15 mouse cellular contexts compared by ENCODE assay signal in genomic region chr10:83646351-83646885, GRCm38 (mm10). TPM values are rescaled to one million over a fixed set of nuclear protein-coding genes. Genes with fewer than 3 reads are reported as not detected.
DNase-seq lines count a peak whose midpoint lies in the region; ATAC-seq and TF ChIP-seq lines count a peak whose summit lies in the region.
"Had no signal": no experiment of that assay in that cellular context is flagged by ENCODE, and none has a peak within 500 bp of the region (broad histone marks: within the 10 kb centered on the region; RNA-seq: fewer than 3 reads in every experiment).

No protein-coding gene starts in this region.

- H3K4me3 ChIP-seq in heart, embryonic 12.5 days: no peak overlapping the region
- H3K4me3 ChIP-seq in intestine, postnatal 0 days (ENCODE audit: low read depth, low read length): no peak overlapping the region
- no peak overlapping the region for H3K4me3 ChIP-seq in small intestine, adult 2 months (ENCODE audit: low read depth, low read length)
- H3K4me3 ChIP-seq: heart, embryonic 15.5 days; limb, embryonic 10.5 days; neural tube, embryonic 15.5 days had no signal

- no peaks in the 10 kb centered on the region for H3K27me3 ChIP-seq in heart, embryonic 12.5 days (replicated peaks)
- no peaks in the 10 kb centered on the region for H3K27me3 ChIP-seq in intestine, postnatal 0 days (replicated peaks; ENCODE audit: control insufficient read depth, insufficient read depth, low read length)
- H3K27me3 ChIP-seq in small intestine, adult 2 months (ENCODE audit: control insufficient read depth, insufficient read depth, low read length): no peaks in the 10 kb centered on the region
- H3K27me3 ChIP-seq: heart, embryonic 15.5 days; neural tube, embryonic 15.5 days had no signal

- peaks cover 52% of the 10 kb centered on the region for H3K4me1 ChIP-seq in heart, embryonic 12.5 days (replicated peaks)
- H3K4me1 ChIP-seq in intestine, postnatal 0 days (replicated peaks; ENCODE audit: control insufficient read depth, insufficient read depth, low read length): peaks cover 13% of the 10 kb centered on the region; the same call in 1 of the 2 replicates
- H3K4me1 ChIP-seq in small intestine, adult 2 months (ENCODE audit: control insufficient read depth, insufficient read depth, insufficient read length, low read length): peaks cover 15% of the 10 kb centered on the region; the same call in 1 of the 2 replicates

- no peak for TF ChIP-seq POLR2A in small intestine, adult 2 months (IDR thresholded peaks at IDR 0.05; ENCODE audit: low read depth, low read length)

- no peak for ATAC-seq in heart, embryonic 12.5 days (ENCODE audit: insufficient number of reproducible peaks, low FRiP score)
- ATAC-seq in intestine, postnatal 0 days: peak; percentile 41

- no peaks in the 10 kb centered on the region for H3K36me3 ChIP-seq in heart, embryonic 12.5 days
- H3K36me3 ChIP-seq in intestine, postnatal 0 days (ENCODE audit: control insufficient read depth, insufficient read depth): 0 out of 2 replicates have a peak, but pooled peaks cover 4% of the 10 kb centered on the region
- no peaks in the 10 kb centered on the region for H3K36me3 ChIP-seq in small intestine, adult 2 months (ENCODE audit: control insufficient read depth, insufficient read depth, low read length)
- H3K36me3 ChIP-seq: heart, embryonic 15.5 days; limb, embryonic 10.5 days; neural tube, embryonic 15.5 days had no signal

- no peak for DNase-seq in heart, postnatal 4 days
- peak; percentile 51 to 66 for DNase-seq in cerebellum, postnatal 25 days
- no peak for DNase-seq in adrenal gland, adult (ENCODE audit: inconsistent age in 2 of 2, low spot score in 1 of 2)
- no peak for DNase-seq in ovary, adult 18-20 months (ENCODE audit: low spot score)
- DNase-seq: adrenal gland, postnatal 25 days; kidney, adult 8-10 months; layer of hippocampus, adult 9-11 months; lung, postnatal 14 days; right cerebral cortex, postnatal 25 days had no signal

- H3K9ac ChIP-seq in heart, embryonic 12.5 days: no peak overlapping the region
- H3K9ac ChIP-seq in intestine, postnatal 0 days (ENCODE audit: low read depth, low read length): no peak overlapping the region
- H3K9ac ChIP-seq: heart, embryonic 15.5 days; neural tube, embryonic 15.5 days had no signal

- TF ChIP-seq CTCF in intestine, postnatal 0 days (IDR thresholded peaks at IDR 0.05; ENCODE audit: low read depth): no peak
- TF ChIP-seq CTCF in small intestine, adult 2 months (IDR thresholded peaks at IDR 0.05; ENCODE audit: extremely low read depth, insufficient read length, insufficient replicate concordance, low read depth, low read length): no peak

- H3K9me3 ChIP-seq in heart, embryonic 12.5 days (replicated peaks): no peaks in the 10 kb centered on the region
- H3K9me3 ChIP-seq in intestine, postnatal 0 days (ENCODE audit: control insufficient read depth): no peaks in the 10 kb centered on the region
- H3K9me3 ChIP-seq: heart, embryonic 15.5 days; limb, embryonic 10.5 days; neural tube, embryonic 15.5 days had no signal

- peak overlapping the region; percentile 9; the same call in 1 of the 2 replicates for H3K4me2 ChIP-seq in heart, embryonic 12.5 days
- H3K4me2 ChIP-seq in intestine, postnatal 0 days (replicated peaks; ENCODE audit: low read depth): 0 out of 2 replicates have a peak overlapping the region, but pooled peaks have one; percentile 3

- 72% methylated on average over 7 of the region's 7 CpGs for WGBS in heart, embryonic 12.5 days
- WGBS in intestine, postnatal 0 days: 41% methylated on average over 7 of the region's 7 CpGs
- 70% methylated on average over 7 of the region's 7 CpGs for WGBS in small intestine, adult 2 months

- no peak overlapping the region; the same call in 1 of the 2 replicates for H3K27ac ChIP-seq in heart, embryonic 12.5 days (ENCODE audit: poor library complexity, severe bottlenecking)
- H3K27ac ChIP-seq in intestine, postnatal 0 days (ENCODE audit: low read depth, low read length): no peak overlapping the region
- peak overlapping the region; percentile 2 for H3K27ac ChIP-seq in small intestine, adult 2 months (ENCODE audit: insufficient read depth, low read depth, low read length)
- H3K27ac ChIP-seq: limb, embryonic 10.5 days; neural tube, embryonic 15.5 days had no signal

RNA-seq across cellular contexts. Expression of gene Appl2, which starts 2.1 kb away (rescaled TPM):
- polyA plus RNA-seq in heart, embryonic 12.5 days (2016; fragmentation: Nextera tagmentation; extraction: Ambion mirVana): 29.8 and 35.9 TPM in 2 replicates
- total RNA-seq in heart, postnatal 4 days (2021): 10 to 100 TPM; 31.6 to 35.5 TPM
- polyA plus RNA-seq in intestine, postnatal 0 days (2015; fragmentation: Nextera tagmentation; extraction: Ambion mirVana): 27.5 and 28.3 TPM in 2 replicates
- 12.3 and 33.9 TPM in 2 replicates for polyA plus RNA-seq in small intestine, adult 2 months (2012; rRNA removed)

Comparison
In these comparisons a context has a peak if more than half of its experiments do, and no peak if none do; other contexts are left out.
1. DNase-seq: peak in cerebellum, postnatal 25 days (2 of 2); none in heart, postnatal 4 days (single experiment), adrenal gland, adult (0 of 2) and ovary, adult 18-20 months (single experiment).